Mouse (Mus musculus) heart, postnatal 4 days (tissue): ENCODE results near the gene Hoxa4. TPM values are rescaled to one million over a fixed set of nuclear protein-coding genes. Genes with fewer than 3 reads are reported as not detected.

ENCODE experiments used
- DNase-seq: peaks from one replicate; pipeline ENCODE4 v3.0.0; 2021
- microRNA-seq, 2 experiments: library from miRNA; unstranded; fragments of <30 nt; microRNA quantifications; one replicate each; pipeline ENCODE4 v1.2.0; 2021 to 2022
- total RNA-seq, 2 experiments: library from RNA; stranded (reverse); gene quantifications; 2 replicates each; pipeline ENCODE4 v1.2.3; 2021

Gene Hoxa4
- total RNA-seq, 2 experiments from 2014 or later: 0.71 to 0.86 TPM

GRCm38 (mm10) chr6:52150401-52150966 is 41.1 kb downstream of the Hoxa4 start:
- DNase-seq: no peak

Small RNA genes lying within 50 kb of the gene (microRNA-seq; reads per million reads assigned to microRNA genes)
- 73.3 to 90.4 reads per million in 2 experiments for gene Mir196b

Other genes starting within 250 kb of the Hoxa4 start
- 10 to 100 TPM in 1 of 2 experiments, 1 to 10 TPM in 1; 9.5 to 11.8 TPM for gene Skap2, start 179.2 kb downstream of the Hoxa4 start, total RNA-seq
- under 1 TPM; 0.19 to 0.23 TPM for gene Hoxa1, start 33.4 kb downstream of the Hoxa4 start, total RNA-seq
- under 1 TPM; 0.60 to 0.68 TPM for gene Hoxa2, start 26.9 kb downstream of the Hoxa4 start, total RNA-seq
- gene 5730596B20Rik, start 14.3 kb downstream of the Hoxa4 start, total RNA-seq: under 1 TPM; 0.20 to 0.29 TPM
- 1 to 10 TPM; 1.3 to 1.5 TPM for gene Hoxa5, start 12.8 kb upstream of the Hoxa4 start, total RNA-seq
- gene Hoxa6, start 17.0 kb upstream of the Hoxa4 start, total RNA-seq: not detected
- 1 to 10 TPM; 1.4 TPM for gene Hoxa3, start 21.6 kb upstream of the Hoxa4 start, total RNA-seq
- gene Gm28308, start 21.6 kb upstream of the Hoxa4 start, total RNA-seq: not detected
- under 1 TPM in 1 of 2 experiments, not detected in 1; 0.20 TPM for gene Hoxa7, start 30.1 kb upstream of the Hoxa4 start, total RNA-seq
- not detected for gene Hoxa9, start 39.3 kb upstream of the Hoxa4 start, total RNA-seq
- not detected for gene Hoxa10, start 49.1 kb upstream of the Hoxa4 start, total RNA-seq
- not detected for gene Hoxa11, start 54.1 kb upstream of the Hoxa4 start, total RNA-seq
- gene Hoxa13, start 69.1 kb upstream of the Hoxa4 start, total RNA-seq: not detected
- not detected for gene Evx1, start 121.7 kb upstream of the Hoxa4 start, total RNA-seq